Mouse (Mus musculus) layer of hippocampus, adult 2 months (tissue): ENCODE measurements around the gene Figla. TPM values are rescaled to one million over a fixed set of nuclear protein-coding genes. Genes with fewer than 3 reads are reported as not detected.

ENCODE experiments used
- DNase-seq, 2 experiments: peaks; one replicate each; pipeline ENCODE4 v3.0.0; 2022; ENCODE audit warnings: low spot score in 2 of 2
- H3K27ac ChIP-seq: fragments of 200-600 bp; 2 replicates; pipeline ENCODE4 v1.8.1; 2022
- H3K4me3 ChIP-seq: fragments of 200-600 bp; 2 replicates; pipeline ENCODE4 v1.8.1; 2022; ENCODE audit warnings: mild to moderate bottlenecking
- CTCF ChIP-seq: fragments of 200-600 bp; conservative IDR thresholded peaks from 2 replicates; pipeline ENCODE4 v1.8.1; 2022; ENCODE audit warnings: antibody characterized with exemption, mild to moderate bottlenecking, moderate library complexity
- total RNA-seq, 2 experiments: library from RNA; stranded (reverse); gene quantifications; 2 replicates each; pipeline ENCODE4 v1.2.3; 2021

Figla gene
- total RNA-seq, 2 experiments from 2014 or later, result not detected

DNA sequence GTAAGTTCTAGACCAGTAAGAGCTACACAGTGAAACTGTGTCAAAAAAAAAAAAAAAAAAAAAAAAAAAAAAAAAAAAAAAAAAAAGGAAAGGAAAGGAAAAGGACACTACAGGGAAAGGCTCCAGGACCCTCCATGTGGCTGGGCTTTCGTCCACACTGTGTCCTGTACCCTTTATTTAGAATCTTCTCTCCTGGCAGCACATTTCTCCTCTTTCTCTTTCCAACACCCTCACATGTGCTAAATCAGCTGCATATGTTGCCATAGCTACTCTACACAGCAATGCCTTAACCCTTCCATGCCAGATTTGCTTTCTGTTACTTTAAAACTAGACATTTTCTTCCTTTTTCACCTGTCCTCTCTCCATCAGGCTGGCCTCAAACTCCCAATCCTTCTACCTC, 24.2 kb downstream of the Figla start:
- DNase-seq, result no peak

DNA sequence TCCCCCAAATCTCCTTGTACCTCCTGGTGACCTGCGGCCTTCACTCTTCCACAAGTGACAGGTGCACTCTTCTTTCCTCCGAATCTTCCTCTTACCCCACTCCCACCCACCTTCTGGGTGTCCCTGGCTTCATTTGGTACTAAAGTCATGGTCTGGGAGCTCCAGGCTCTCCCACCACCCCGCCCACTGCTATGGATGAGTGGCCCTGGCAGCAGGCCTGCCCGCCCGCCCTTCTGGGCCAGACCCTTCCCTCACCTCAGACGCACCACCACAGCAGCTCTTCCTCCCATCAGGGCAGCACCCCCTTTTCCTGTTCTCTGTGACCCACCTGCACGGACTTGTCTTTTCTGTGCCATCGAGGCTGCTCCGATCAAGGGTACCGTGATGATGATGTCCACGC, 31.5 kb downstream of the Figla start:
- no peak for DNase-seq
- TF ChIP-seq CTCF, result no peak
- no peak overlapping the region for H3K4me3 ChIP-seq
- H3K27ac ChIP-seq, result peak overlapping the region; percentile 94

More for the DNA sequence above, 24.2 kb downstream of the Figla start:
- TF ChIP-seq CTCF, result no peak
- no peak overlapping the region for H3K4me3 ChIP-seq
- H3K27ac ChIP-seq, result peak overlapping the region; percentile 94

- Histone ChIP-seq H3K27ac (peak overlapping the region; percentile 94), H3K4me3 (no peak overlapping the region)
- peak; percentile 67 to 77 for DNase-seq
- no peak for TF ChIP-seq CTCF
Observed at GRCm38 (mm10) chr6:86048509-86048908, 32.5 kb downstream of the Figla start.

DNA sequence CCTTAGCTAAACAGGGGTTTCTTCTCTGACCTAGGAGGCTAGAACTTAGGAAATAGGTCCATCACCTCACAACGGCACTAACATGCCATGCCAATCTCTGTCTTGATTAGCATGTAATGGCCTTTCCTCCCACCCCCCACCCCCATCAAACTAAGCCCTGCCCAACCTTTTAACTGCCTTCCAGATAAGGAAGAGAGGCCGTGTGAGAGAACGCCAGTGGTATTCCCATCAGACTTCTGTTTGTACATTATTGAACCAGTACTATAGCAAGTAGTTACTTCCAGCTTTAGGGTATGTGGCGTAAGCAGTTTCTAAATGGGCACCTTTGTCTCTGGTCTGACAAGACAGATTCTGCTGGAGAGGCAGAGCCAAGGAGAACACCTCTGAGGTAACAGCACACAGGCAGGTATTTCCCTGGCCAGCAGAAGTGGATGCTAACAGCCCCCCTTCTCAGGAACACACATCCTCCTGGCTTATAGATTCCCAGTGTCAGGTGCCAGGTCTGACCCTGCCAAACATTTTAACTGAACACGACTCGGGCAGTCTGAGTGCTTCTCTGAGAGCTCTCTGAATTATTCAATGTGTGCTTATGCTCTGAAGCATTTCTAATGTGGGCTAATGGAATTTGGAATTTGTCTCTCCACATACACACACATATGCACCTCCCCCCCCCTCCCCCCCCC, 34.8 kb downstream of the Figla start:
- Histone ChIP-seq H3K4me3 (no peak overlapping the region), H3K27ac (peak overlapping the region; percentile 94)
- TF ChIP-seq CTCF, result no peak
- DNase-seq, result no peak

- H3K27ac ChIP-seq, result peak overlapping the region; percentile 88
- no peak overlapping the region; the same call in 1 of the 2 replicates for H3K4me3 ChIP-seq
- TF ChIP-seq CTCF, result no peak
- DNase-seq, result no peak
Observed at GRCm38 (mm10) chr6:86052032-86052459, 36.1 kb downstream of the Figla start.

DNA sequence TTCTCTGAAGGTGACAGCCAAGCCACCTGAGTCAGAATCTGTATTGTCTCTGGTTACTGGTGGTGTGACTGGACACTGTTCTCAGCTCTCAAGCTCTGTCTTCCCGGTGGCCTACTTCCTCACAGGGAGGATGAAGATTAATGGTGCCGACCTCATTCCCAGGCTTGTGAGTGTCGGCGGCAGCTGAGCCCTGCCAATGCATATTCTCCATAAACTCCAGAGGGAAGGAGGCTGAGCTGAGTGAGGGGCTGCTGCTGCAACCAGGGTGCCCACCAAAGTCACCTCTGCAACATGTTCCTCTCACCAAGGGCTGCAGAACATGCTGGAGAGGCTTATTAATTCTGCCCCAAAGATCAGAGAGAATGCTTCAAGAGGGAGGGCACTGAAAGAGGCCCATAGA, 36.6 kb downstream of the Figla start:
- Histone ChIP-seq H3K4me3 (no peak overlapping the region; the same call in 1 of the 2 replicates), H3K27ac (peak overlapping the region; percentile 88)
- TF ChIP-seq CTCF, result no peak
- no peak for DNase-seq

- no peak for DNase-seq
- no peak for TF ChIP-seq CTCF
- no peak overlapping the region for H3K4me3 ChIP-seq
- peak overlapping the region; percentile 88 for H3K27ac ChIP-seq
Observed at GRCm38 (mm10) chr6:86053099-86053498, 37.1 kb downstream of the Figla start.

DNA sequence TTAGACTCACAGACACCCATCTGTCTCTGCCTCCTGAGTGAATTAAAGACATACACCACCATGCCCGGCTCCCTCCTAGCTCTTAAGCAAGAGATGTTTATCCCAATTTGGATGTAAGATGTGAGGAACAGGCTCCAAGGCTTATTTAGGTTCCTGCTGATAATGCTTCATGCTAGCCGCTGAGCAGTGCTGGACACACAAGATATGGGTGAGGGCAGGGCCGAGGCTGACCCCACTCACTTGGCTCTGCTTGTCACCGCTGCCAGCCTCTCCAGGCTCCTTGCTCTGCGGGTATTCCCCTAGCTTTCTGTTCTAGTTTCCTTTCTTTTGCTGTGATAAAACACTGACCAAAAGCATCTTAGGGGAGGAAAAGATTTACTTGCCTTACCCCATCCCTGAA, 37.6 kb downstream of the Figla start:
- TF ChIP-seq CTCF, result no peak
- no peak for DNase-seq

GRCm38 (mm10) chr6:86058475-86058874, 42.5 kb downstream of the Figla start:
- no peak overlapping the region for H3K4me3 ChIP-seq
- no peak for DNase-seq
- TF ChIP-seq CTCF, result no peak
- H3K27ac ChIP-seq, result peak overlapping the region; percentile 92

More for the DNA sequence above, 37.6 kb downstream of the Figla start:
- Histone ChIP-seq H3K27ac (peak overlapping the region; percentile 88), H3K4me3 (no peak overlapping the region)

GRCm38 (mm10) chr6:86059151-86059853, 43.3 kb downstream of the Figla start:
- no peak for TF ChIP-seq CTCF
- Histone ChIP-seq H3K4me3 (no peak overlapping the region), H3K27ac (peak overlapping the region; percentile 92)
- no peak for DNase-seq

- TF ChIP-seq CTCF, result no peak
- peak overlapping the region; percentile 92 for H3K27ac ChIP-seq
- H3K4me3 ChIP-seq, result no peak overlapping the region
- no peak for DNase-seq
Observed at GRCm38 (mm10) chr6:86060170-86060569, 44.2 kb downstream of the Figla start.

DNA sequence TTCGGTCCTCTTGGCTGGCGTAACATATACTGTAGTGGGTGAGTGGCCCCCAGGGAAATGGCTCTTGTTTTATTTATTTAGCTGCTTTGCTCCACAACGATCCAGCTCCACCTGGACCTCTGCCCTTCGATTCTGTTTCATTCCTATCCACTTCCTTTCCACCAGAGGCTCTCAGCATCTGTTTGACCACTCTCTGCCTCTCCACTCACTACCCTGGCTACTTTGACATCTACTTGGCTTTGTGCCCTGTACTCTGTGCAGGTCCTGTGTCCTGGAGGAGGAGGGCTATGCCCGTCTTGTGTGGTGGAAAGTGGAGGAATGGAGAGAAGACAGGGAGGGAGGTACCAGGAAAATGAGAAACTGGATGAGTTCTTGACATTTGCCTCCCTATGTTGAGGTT, 46.3 kb downstream of the Figla start:
- Histone ChIP-seq H3K27ac (peak overlapping the region; percentile 92), H3K4me3 (no peak overlapping the region)
- no peak for DNase-seq
- TF ChIP-seq CTCF, result no peak

DNA sequence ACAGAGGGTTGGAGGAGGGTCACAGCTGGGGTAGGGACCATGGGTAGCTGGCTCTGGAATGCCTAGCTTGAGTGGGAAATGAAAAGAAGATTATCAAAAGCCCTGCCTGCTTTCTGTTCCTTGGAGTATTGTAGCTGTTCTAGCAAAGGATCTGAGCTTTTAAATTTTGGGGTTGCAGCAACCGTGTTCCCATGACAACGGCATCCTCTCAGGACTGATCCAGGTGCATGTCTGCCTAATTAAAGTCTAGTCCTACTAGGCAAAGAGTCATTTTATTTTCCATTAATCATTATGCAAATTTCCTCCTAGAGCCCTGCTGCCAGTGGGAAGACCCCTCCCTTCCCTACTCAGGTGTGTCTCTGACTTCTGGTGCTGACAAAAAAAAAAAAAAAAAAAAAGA, 46.7 kb downstream of the Figla start:
- Histone ChIP-seq H3K27ac (peak overlapping the region; percentile 92), H3K4me3 (no peak overlapping the region)
- no peak for DNase-seq
- TF ChIP-seq CTCF, result no peak
